Mouse (Mus musculus) testis, postnatal 14 days (tissue): ENCODE data around the gene Epb41.

Source experiments
- DNase-seq: peaks from one replicate; pipeline ENCODE4 v3.0.0; 2021; ENCODE audit warnings: low spot score

Gene Epb41

GRCm38 (mm10) chr4:132007123-132007522 is 68.0 kb downstream of the Epb41 start:
- no peak for DNase-seq

GRCm38 (mm10) chr4:131998641-131999040 is 76.5 kb downstream of the Epb41 start:
- no peak for DNase-seq

- no peak for DNase-seq
Observed at GRCm38 (mm10) chr4:131997476-131997875, 77.6 kb downstream of the Epb41 start.

- DNase-seq: no peak
Observed at GRCm38 (mm10) chr4:131996985-131997384, 78.1 kb downstream of the Epb41 start.

- DNase-seq: no peak
Observed at GRCm38 (mm10) chr4:131993792-131994191, 81.3 kb downstream of the Epb41 start.

GRCm38 (mm10) chr4:131982881-131983538 is 92.1 kb downstream of the Epb41 start:
- DNase-seq: no peak

GRCm38 (mm10) chr4:131981755-131982154 is 93.4 kb downstream of the Epb41 start:
- DNase-seq: no peak

- peak; percentile 54 for DNase-seq
Observed at GRCm38 (mm10) chr4:131977201-131977600, 97.9 kb downstream of the Epb41 start.

- DNase-seq: no peak
Observed at GRCm38 (mm10) chr4:131970244-131970853, 104.8 kb downstream of the Epb41 start.

- peak; percentile 18 for DNase-seq
Observed at GRCm38 (mm10) chr4:131968873-131969272, 106.2 kb downstream of the Epb41 start.

GRCm38 (mm10) chr4:131957161-131957560 is 118.0 kb downstream of the Epb41 start:
- no peak for DNase-seq

GRCm38 (mm10) chr4:131950657-131951056 is 124.5 kb downstream of the Epb41 start:
- peak; percentile 76 for DNase-seq

GRCm38 (mm10) chr4:131949903-131950302 is 125.2 kb downstream of the Epb41 start:
- no peak for DNase-seq

GRCm38 (mm10) chr4:131947848-131948247 is 127.3 kb downstream of the Epb41 start:
- DNase-seq: no peak

- DNase-seq: no peak
Observed at GRCm38 (mm10) chr4:131940846-131941245, 134.3 kb downstream of the Epb41 start.

GRCm38 (mm10) chr4:131939459-131939858 is 135.7 kb downstream of the Epb41 start:
- no peak for DNase-seq

GRCm38 (mm10) chr4:131929146-131929545 is 146.0 kb downstream of the Epb41 start:
- DNase-seq: no peak

GRCm38 (mm10) chr4:131924096-131924810 is 150.9 kb downstream of the Epb41 start:
- DNase-seq: peak; percentile 75

GRCm38 (mm10) chr4:131922404-131922803 is 152.7 kb downstream of the Epb41 start:
- DNase-seq: no peak

GRCm38 (mm10) chr4:131921461-131922346 is 153.4 kb downstream of the Epb41 start, which contains the start of gene Tmem200b:
Tmem200b (plus strand) TSS chr4:131921771.
- peak; percentile 37 for DNase-seq

GRCm38 (mm10) chr4:131920595-131921351 is 154.3 kb downstream of the Epb41 start:
- peak; percentile 69 for DNase-seq
